Mouse (Mus musculus) heart, postnatal 0 days (tissue): Measurements from ENCODE around the gene 5730522E02Rik. TPM values are rescaled to one million over a fixed set of nuclear protein-coding genes. Genes with fewer than 3 reads are reported as not detected.

Experiments
- ATAC-seq: fragments of 200-750 bp; cut with Nextera tagmentation; 2 replicates; pipeline ENCODE4 v1.8.0; 2017; ENCODE audit warnings: low read depth, moderate number of reproducible peaks, moderate library complexity; ENCODE audit not compliant: insufficient read depth
- DNase-seq: peaks from one replicate; pipeline ENCODE4 v3.0.0-alpha.2; 2016; ENCODE audit warnings: low spot score
- H3K27ac ChIP-seq: fragments of 300-500 bp; sonication (generic); 2 replicates; pipeline ENCODE4 v1.5.1; 2014; ENCODE audit warnings: low read depth, mild to moderate bottlenecking
- H3K27me3 ChIP-seq: fragments of 300-500 bp; sonication (generic); 2 replicates; pipeline ENCODE4 v1.6.1; 2014; ENCODE audit warnings: low read length, mixed read lengths; ENCODE audit not compliant: control insufficient read depth, insufficient read depth
- H3K36me3 ChIP-seq: fragments of 300-500 bp; sonication (generic); replicated peaks from 2 replicates; pipeline ENCODE4 v1.6.1; 2014; ENCODE audit warnings: low read length, mixed read lengths; ENCODE audit not compliant: control insufficient read depth, insufficient read depth
- H3K4me1 ChIP-seq: fragments of 300-500 bp; sonication (generic); 2 replicates; pipeline ENCODE4 v1.6.1; 2014; ENCODE audit warnings: antibody characterized with exemption; ENCODE audit not compliant: control insufficient read depth, insufficient read depth
- H3K4me2 ChIP-seq: fragments of 300-500 bp; sonication (generic); 2 replicates; pipeline ENCODE4 v1.6.1; 2014; ENCODE audit warnings: low read depth, mild to moderate bottlenecking, low read length, moderate library complexity
- H3K4me3 ChIP-seq: fragments of 300-500 bp; sonication (generic); 2 replicates; pipeline ENCODE4 v1.5.1; 2014; ENCODE audit warnings: low read depth, low read length
- H3K9ac ChIP-seq: fragments of 300-500 bp; sonication (generic); replicated peaks from 2 replicates; pipeline ENCODE4 v1.6.1; 2014; ENCODE audit warnings: low read depth, low read length, mixed read lengths
- H3K9me3 ChIP-seq: fragments of 300-500 bp; sonication (generic); replicated peaks from 2 replicates; pipeline ENCODE4 v1.6.1; 2016; ENCODE audit warnings: low read length; ENCODE audit not compliant: control insufficient read depth
- CTCF ChIP-seq: IDR thresholded peaks from 2 replicates; pipeline ENCODE4 v1.5.1; 2016; ENCODE audit warnings: antibody characterized with exemption, control low read depth, low read depth
- EP300 ChIP-seq: IDR thresholded peaks from 2 replicates; pipeline ENCODE4 v1.6.1; 2016; ENCODE audit warnings: antibody characterized with exemption, low read depth
- WGBS: fragments of 180-500 bp; shearing (Covaris S2); extraction: QIAGEN DNeasy Blood & Tissue Kit; methylation state at CpG from one replicate; pipeline ENCODE4 v1.1.7; 2014; 5-methylcytosine and 5-hydroxymethylcytosine counted together
- polyA plus RNA-seq: library from polyadenylated mRNA; unstranded; fragments of >200 nt; fragmentation: Nextera tagmentation; extraction: Ambion mirVana; gene quantifications from 2 replicates; pipeline ENCODE4 v1.2.1, GENCODE M21; 2015
- total RNA-seq: library from RNA; depleted of rRNA; stranded (reverse); fragments of >200 nt; gene quantifications from 2 replicates; pipeline ENCODE4 v1.2.3, GENCODE M21; 2014; ENCODE audit warnings: low replicate concordance

The 5730522E02Rik gene
- total and polyA plus RNA-seq, 2 experiments from 2014 or later = 0.52 TPM; not detected in 1

DNA sequence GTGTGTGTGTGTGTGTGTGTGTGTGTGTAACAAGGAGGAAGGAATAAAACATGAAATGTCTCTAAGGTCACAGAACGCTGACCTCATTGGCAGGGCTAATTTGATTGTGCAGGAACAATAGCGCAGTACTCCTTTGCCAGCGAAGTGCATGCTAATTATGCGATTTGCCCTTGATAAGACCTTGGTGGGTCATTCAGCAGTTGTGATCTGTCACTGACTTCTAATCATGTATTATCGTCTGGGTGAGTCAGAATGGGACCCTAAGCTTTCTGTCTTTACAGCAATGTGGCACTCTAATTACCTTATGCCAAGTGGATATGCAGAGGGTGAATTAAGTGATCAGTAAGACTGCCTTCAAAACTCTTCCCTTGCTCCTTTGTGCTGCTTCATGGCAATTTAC, 514.4 kb downstream of the 5730522E02Rik start:
- DNase-seq = no peak
- H3K4me2 ChIP-seq = no peak overlapping the region
- no peaks in the 10 kb centered on the region for H3K4me1 ChIP-seq
- H3K9ac ChIP-seq = no peak overlapping the region
- H3K9me3 ChIP-seq = no peaks in the 10 kb centered on the region
- H3K36me3 ChIP-seq = no peaks in the 10 kb centered on the region
- no peaks in the 10 kb centered on the region for H3K27me3 ChIP-seq
- no peak overlapping the region for H3K27ac ChIP-seq
- no peak for ATAC-seq
- 64% methylated on average over 5 of the region's 5 CpGs for WGBS
- no peak overlapping the region for H3K4me3 ChIP-seq
- no peak for TF ChIP-seq CTCF
- TF ChIP-seq EP300 = no peak

DNA sequence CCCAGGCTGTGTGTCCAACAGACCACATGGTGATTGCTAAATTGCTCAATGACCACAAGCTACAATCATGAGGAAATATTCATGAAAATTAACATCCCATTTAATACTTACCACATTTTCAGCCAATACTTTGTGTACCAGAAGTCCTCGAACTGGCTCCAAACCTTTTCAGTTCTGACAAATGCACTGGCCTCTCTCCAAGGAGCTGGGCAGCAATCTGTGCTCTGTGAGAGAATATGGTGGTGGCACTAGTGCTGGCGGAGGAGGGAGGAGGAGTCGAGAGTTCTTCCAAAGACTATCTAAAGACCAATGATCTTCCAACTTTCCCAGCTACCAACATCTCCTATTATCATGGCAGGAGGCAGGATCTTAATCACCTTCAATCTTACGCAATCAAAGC, 525.8 kb downstream of the 5730522E02Rik start:
- Histone ChIP-seq H3K27me3 (no peaks in the 10 kb centered on the region), H3K9me3 (no peaks in the 10 kb centered on the region), H3K4me3 (no peak overlapping the region), H3K4me2 (no peak overlapping the region), H3K27ac (no peak overlapping the region), H3K36me3 (no peaks in the 10 kb centered on the region), H3K9ac (no peak overlapping the region), H3K4me1 (no peaks in the 10 kb centered on the region)
- TF ChIP-seq EP300 (no peak), CTCF (no peak)
- 79% methylated on average over 4 of the region's 4 CpGs for WGBS
- ATAC-seq (no peak), DNase-seq (no peak)

DNA sequence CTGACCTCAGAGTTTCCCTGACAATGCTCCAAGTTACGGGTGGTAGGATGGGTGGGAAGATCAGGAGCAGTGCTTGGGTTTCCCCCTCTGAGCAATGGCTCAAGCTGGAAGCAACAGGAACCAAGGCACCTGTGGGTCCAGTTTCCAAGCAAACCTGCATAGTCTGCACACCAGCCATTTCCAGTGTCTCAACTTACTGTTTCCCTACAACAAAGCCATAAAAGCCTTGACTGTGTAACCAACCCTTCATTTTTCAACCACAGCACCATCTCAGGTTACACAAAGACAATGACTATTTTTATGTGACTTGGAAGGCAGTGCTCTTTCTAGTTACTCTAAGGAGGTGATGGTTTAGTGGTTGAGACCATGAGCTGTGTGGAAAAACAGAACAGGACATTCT, 530.7 kb downstream of the 5730522E02Rik start:
- Histone ChIP-seq H3K4me3 (no peak overlapping the region), H3K27me3 (no peaks in the 10 kb centered on the region), H3K36me3 (no peaks in the 10 kb centered on the region), H3K9ac (no peak overlapping the region), H3K4me1 (no peaks in the 10 kb centered on the region), H3K9me3 (no peaks in the 10 kb centered on the region), H3K27ac (no peak overlapping the region), H3K4me2 (no peak overlapping the region)
- TF ChIP-seq EP300 (no peak), CTCF (no peak)
- ATAC-seq (no peak), DNase-seq (no peak)
- WGBS = 78% methylated on average over 1 of the region's 1 CpGs

DNA sequence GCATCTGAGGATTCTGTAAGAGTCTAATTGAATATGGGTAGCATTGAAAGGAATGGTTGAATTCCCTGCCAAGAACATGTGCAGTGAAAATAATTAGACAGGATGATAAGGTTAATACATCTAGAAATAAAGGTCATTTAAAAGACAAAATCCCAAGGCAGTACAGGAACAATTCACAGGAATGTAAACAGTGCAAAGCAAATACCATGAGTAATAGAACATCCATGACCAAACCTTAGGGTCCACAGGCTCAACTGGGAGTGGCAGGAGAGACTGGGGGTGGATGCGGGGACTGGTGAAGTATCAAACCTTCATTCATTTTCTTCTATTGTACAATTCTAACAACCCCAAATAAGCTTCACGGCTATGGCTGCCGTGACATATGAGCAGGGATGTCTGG, 536.4 kb downstream of the 5730522E02Rik start:
- DNase-seq (no peak), ATAC-seq (no peak)
- Histone ChIP-seq H3K27me3 (no peaks in the 10 kb centered on the region), H3K36me3 (no peaks in the 10 kb centered on the region), H3K9me3 (no peaks in the 10 kb centered on the region), H3K27ac (no peak overlapping the region), H3K4me2 (no peak overlapping the region), H3K4me3 (no peak overlapping the region), H3K9ac (no peak overlapping the region), H3K4me1 (no peaks in the 10 kb centered on the region)
- no peak for TF ChIP-seq EP300
- TF ChIP-seq CTCF = no peak
- WGBS = 86% methylated on average over 3 of the region's 3 CpGs

DNA sequence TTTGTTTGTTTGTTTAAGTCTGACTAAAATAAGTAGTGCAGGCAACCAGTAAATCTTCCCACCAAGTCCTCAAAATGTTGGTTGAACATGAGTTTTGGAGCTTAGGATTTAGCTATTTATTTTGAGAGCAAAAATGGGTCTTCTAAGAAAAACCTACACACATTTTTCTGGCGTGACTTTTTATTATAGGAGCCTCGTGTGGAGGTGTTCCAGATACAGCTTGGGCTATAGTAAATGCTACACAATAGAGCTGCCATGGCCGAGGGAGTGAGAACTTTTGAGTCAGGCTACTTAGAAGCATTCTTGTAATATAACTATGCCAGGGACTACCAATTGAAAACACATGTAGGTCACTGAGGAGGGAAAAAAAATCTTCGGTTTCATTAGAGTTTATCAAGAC, 540.5 kb downstream of the 5730522E02Rik start:
- ATAC-seq (no peak), DNase-seq (no peak)
- no peak overlapping the region for H3K4me3 ChIP-seq
- no peak overlapping the region for H3K27ac ChIP-seq
- H3K4me1 ChIP-seq = no peaks in the 10 kb centered on the region
- no peaks in the 10 kb centered on the region for H3K9me3 ChIP-seq
- H3K9ac ChIP-seq = no peak overlapping the region
- TF ChIP-seq CTCF (no peak), EP300 (no peak)
- H3K4me2 ChIP-seq = no peak overlapping the region
- H3K36me3 ChIP-seq = no peaks in the 10 kb centered on the region
- no peaks in the 10 kb centered on the region for H3K27me3 ChIP-seq
- 57% methylated on average over 4 of the region's 4 CpGs for WGBS

DNA sequence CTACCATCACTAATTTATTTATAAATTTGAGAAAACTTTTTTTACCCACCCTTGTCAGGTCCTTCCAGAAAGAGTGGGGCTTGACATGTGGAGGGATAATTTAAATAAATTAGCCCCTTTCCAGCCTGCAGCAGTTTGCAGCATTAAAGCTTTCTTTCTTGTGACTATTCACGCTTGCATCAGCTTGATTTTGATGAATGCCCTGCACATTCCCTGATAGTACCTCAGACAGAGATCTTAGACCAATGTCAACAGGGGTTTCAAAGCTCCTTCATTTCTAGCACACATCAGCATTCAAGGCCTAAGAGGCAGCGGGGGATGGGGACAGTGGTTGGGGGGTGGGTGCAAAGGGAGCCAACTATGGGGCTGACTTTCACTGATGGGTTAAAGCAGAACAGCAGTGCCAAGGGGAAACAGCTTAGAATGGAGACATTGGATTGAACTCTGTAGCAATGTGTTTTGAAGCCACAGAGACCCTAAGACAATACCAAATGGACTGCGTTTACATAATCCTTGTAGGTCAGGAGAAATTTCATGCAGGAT, 545.9 kb downstream of the 5730522E02Rik start:
- H3K4me2 ChIP-seq = no peak overlapping the region
- DNase-seq (no peak), ATAC-seq (no peak)
- no peaks in the 10 kb centered on the region for H3K27me3 ChIP-seq
- TF ChIP-seq CTCF = no peak
- TF ChIP-seq EP300 = no peak
- no peak overlapping the region for H3K4me3 ChIP-seq
- H3K9me3 ChIP-seq = no peaks in the 10 kb centered on the region
- no peaks in the 10 kb centered on the region for H3K4me1 ChIP-seq
- WGBS = 61% methylated on average over 3 of the region's 3 CpGs
- no peak overlapping the region for H3K9ac ChIP-seq
- no peak overlapping the region for H3K27ac ChIP-seq
- no peaks in the 10 kb centered on the region for H3K36me3 ChIP-seq
